27 mouse cellular contexts compared by ENCODE assay signal in genomic region chr15:82435011-82435410, GRCm38 (mm10). TPM values are rescaled to one million over a fixed set of nuclear protein-coding genes. Genes with fewer than 3 reads are reported as not detected.
"Had no signal": no experiment of that assay in that cellular context is flagged by ENCODE, and none has a peak within 500 bp of the region (broad histone marks: within the 10 kb centered on the region; RNA-seq: fewer than 3 reads in every experiment).

No protein-coding gene starts in this region.

- ATAC-seq: midbrain, embryonic 16.5 days had no signal

- H3K9ac ChIP-seq: liver, embryonic 14.5 days; lung, embryonic 15.5 days; midbrain, embryonic 12.5 days; neural tube, embryonic 13.5 days; neural tube, embryonic 15.5 days had no signal

- H3K27me3 ChIP-seq: lung, embryonic 15.5 days; midbrain, embryonic 12.5 days; neural tube, embryonic 13.5 days; neural tube, embryonic 15.5 days had no signal

- H3K36me3 ChIP-seq: lung, embryonic 15.5 days; midbrain, embryonic 10.5 days; midbrain, embryonic 12.5 days; neural tube, embryonic 13.5 days; neural tube, embryonic 15.5 days had no signal

- H3K9me3 ChIP-seq: lung, embryonic 15.5 days had no signal

- H3K4me1 ChIP-seq: midbrain, embryonic 10.5 days; midbrain, embryonic 12.5 days; neural tube, embryonic 13.5 days had no signal

- H3K4me2 ChIP-seq: lung, embryonic 15.5 days; midbrain, embryonic 12.5 days; neural tube, embryonic 13.5 days; neural tube, embryonic 15.5 days had no signal

- H3K27ac ChIP-seq: liver, embryonic 14.5 days; lung, embryonic 15.5 days; midbrain, embryonic 10.5 days; midbrain, embryonic 12.5 days; neural tube, embryonic 13.5 days; neural tube, embryonic 15.5 days had no signal

- H3K4me3 ChIP-seq: lung, embryonic 15.5 days; midbrain, embryonic 10.5 days; midbrain, embryonic 12.5 days; myocyte; neural tube, embryonic 13.5 days; neural tube, embryonic 15.5 days had no signal

- DNase-seq: lung, adult 2 months; lung, postnatal 4 days; midbrain, embryonic 14.5 days; retina, postnatal 1 day; right cerebral cortex, adult 18-20 months; right cerebral cortex, postnatal 25 days; right cerebral cortex, postnatal 4 days; spleen, adult 18-20 months; thymus, adult 18-20 months; thymus, postnatal 14 days; thymus, postnatal 36 days had no signal

RNA-seq across cellular contexts. Expression of gene Cyp2d9, which starts 1.8 kb away (rescaled TPM):
- total RNA-seq: megakaryocyte, adult 5-6 weeks; megakaryocyte-erythroid progenitor cell, adult 5-6 weeks had no signal
- polyA plus RNA-seq: lung, embryonic 15.5 days; midbrain, embryonic 10.5 days; midbrain, embryonic 12.5 days; midbrain, embryonic 14.5 days; midbrain, embryonic 16.5 days; myocyte; neural tube, embryonic 11.5 days; neural tube, embryonic 13.5 days; neural tube, embryonic 15.5 days; small intestine, adult 2 months; stomach, embryonic 14.5 days; thymus, postnatal 0 days had no signal

RNA-seq across cellular contexts. Expression of gene Cyp2d10, which starts 28.0 kb away (rescaled TPM):
- total RNA-seq: megakaryocyte, adult 5-6 weeks; megakaryocyte-erythroid progenitor cell, adult 5-6 weeks had no signal
- polyA plus RNA-seq: lung, embryonic 15.5 days; midbrain, embryonic 10.5 days; midbrain, embryonic 12.5 days; midbrain, embryonic 14.5 days; midbrain, embryonic 16.5 days; myocyte; neural tube, embryonic 11.5 days; neural tube, embryonic 13.5 days; neural tube, embryonic 15.5 days; stomach, embryonic 14.5 days; thymus, postnatal 0 days had no signal

RNA-seq across cellular contexts. Expression of gene Cyp2d11, which starts 41.2 kb away (rescaled TPM):
- total RNA-seq: megakaryocyte, adult 5-6 weeks; megakaryocyte-erythroid progenitor cell, adult 5-6 weeks had no signal
- polyA plus RNA-seq: liver, embryonic 16.5 days; lung, adult 2 months; lung, embryonic 15.5 days; midbrain, embryonic 10.5 days; midbrain, embryonic 12.5 days; midbrain, embryonic 14.5 days; midbrain, embryonic 16.5 days; myocyte; neural tube, embryonic 11.5 days; neural tube, embryonic 13.5 days; neural tube, embryonic 15.5 days; small intestine, adult 2 months; stomach, embryonic 14.5 days; stomach, embryonic 16.5 days; thymus, postnatal 0 days had no signal

RNA-seq across cellular contexts. Expression of gene Cyp2d22, which starts 55.0 kb away (rescaled TPM):
- total RNA-seq: megakaryocyte-erythroid progenitor cell, adult 5-6 weeks had no signal
